Mouse (Mus musculus): ENCODE data around the gene Bysl. TPM values are rescaled to one million over a fixed set of nuclear protein-coding genes. Genes with fewer than 3 reads are reported as not detected.

Bysl gene
- polyA plus RNA-seq, 1 experiment from 2014 or later = 9.9 TPM

GRCm38 (mm10) chr17:47622912-47623554, 11.7 kb upstream of the Bysl start:
- no peak for DNase-seq (ENCODE audit: low spot score)

DNA sequence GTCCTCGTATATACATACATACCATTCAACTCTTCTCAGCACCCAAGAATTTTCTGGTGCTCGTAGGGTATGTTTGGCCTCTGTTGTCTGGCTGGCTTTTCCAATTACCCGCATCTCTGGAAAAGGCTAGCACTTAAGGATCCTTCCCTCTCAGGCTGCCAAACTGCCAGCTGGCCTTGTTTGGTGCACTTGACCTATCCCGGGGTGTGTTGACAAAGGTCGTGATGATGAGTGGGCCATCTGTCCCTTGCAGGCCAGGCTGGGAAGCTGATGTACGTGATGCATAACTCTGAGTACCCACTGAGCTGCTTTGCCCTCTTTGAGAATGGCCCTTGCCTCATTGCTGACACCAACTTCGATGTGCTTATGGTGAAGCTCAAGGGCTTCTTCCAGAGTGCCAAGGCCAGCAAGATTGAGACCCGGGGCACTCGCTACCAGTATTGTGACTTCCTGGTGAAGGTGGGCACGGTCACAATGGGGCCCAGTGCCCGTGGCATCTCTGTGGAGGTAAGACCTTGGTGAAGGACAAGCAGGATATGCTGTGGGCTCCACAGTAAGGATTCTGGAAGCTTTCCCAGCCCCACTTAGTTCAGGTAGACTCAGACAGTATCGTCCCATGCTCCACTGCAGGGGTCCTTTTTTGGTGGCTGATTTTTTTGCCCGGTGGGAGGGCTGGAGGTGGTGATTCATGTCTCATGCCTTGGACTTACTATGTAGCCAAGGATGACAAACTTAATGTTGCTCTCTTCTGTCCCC, 7.4 kb upstream of the Bysl start:
- DNase-seq (ENCODE audit: low spot score) (no peak), ATAC-seq (no peak)
- H3K36me3 ChIP-seq (ENCODE audit: insufficient read depth, low read length) = peaks cover 14% of the 10 kb centered on the region
- H3K9me3 ChIP-seq (ENCODE audit: low read length) = no peaks in the 10 kb centered on the region
- H3K4me2 ChIP-seq (replicated peaks; ENCODE audit: low read depth, low read length) = no peak overlapping the region
- no peak for TF ChIP-seq EP300 (IDR thresholded peaks at IDR 0.05)
- no peak for TF ChIP-seq CTCF (IDR thresholded peaks at IDR 0.05)
- WGBS = 77% methylated on average over 13 of the region's 13 CpGs
- H3K27ac ChIP-seq (ENCODE audit: low read length) = no peak overlapping the region
- no peaks in the 10 kb centered on the region for H3K4me1 ChIP-seq (ENCODE audit: insufficient read depth, low read depth, low read length)
- no peaks in the 10 kb centered on the region for H3K27me3 ChIP-seq (replicated peaks; ENCODE audit: insufficient read depth, low read length)
- no peak overlapping the region for H3K4me3 ChIP-seq (ENCODE audit: low read depth, low read length)
- H3K9ac ChIP-seq (replicated peaks; ENCODE audit: low read depth) = no peak overlapping the region

More at GRCm38 (mm10) chr17:47622912-47623554, 11.7 kb upstream of the Bysl start:
- H3K27me3 ChIP-seq (replicated peaks; ENCODE audit: insufficient read depth, low read length) = no peaks in the 10 kb centered on the region
- WGBS = 95% methylated on average over 14 of the region's 14 CpGs
- H3K4me2 ChIP-seq (replicated peaks; ENCODE audit: low read depth, low read length) = no peak overlapping the region
- no peaks in the 10 kb centered on the region for H3K9me3 ChIP-seq (ENCODE audit: low read length)
- peaks cover 16% of the 10 kb centered on the region for H3K36me3 ChIP-seq (ENCODE audit: insufficient read depth, low read length)
- H3K9ac ChIP-seq (replicated peaks; ENCODE audit: low read depth) = no peak overlapping the region
- H3K27ac ChIP-seq (ENCODE audit: low read length) = no peak overlapping the region
- H3K4me1 ChIP-seq (ENCODE audit: insufficient read depth, low read depth, low read length) = no peaks in the 10 kb centered on the region; the same call in 1 of the 2 replicates
- no peak for TF ChIP-seq EP300 (IDR thresholded peaks at IDR 0.05)
- TF ChIP-seq CTCF (IDR thresholded peaks at IDR 0.05) = no peak
- no peak overlapping the region for H3K4me3 ChIP-seq (ENCODE audit: low read depth, low read length)
- no peak for ATAC-seq

DNA sequence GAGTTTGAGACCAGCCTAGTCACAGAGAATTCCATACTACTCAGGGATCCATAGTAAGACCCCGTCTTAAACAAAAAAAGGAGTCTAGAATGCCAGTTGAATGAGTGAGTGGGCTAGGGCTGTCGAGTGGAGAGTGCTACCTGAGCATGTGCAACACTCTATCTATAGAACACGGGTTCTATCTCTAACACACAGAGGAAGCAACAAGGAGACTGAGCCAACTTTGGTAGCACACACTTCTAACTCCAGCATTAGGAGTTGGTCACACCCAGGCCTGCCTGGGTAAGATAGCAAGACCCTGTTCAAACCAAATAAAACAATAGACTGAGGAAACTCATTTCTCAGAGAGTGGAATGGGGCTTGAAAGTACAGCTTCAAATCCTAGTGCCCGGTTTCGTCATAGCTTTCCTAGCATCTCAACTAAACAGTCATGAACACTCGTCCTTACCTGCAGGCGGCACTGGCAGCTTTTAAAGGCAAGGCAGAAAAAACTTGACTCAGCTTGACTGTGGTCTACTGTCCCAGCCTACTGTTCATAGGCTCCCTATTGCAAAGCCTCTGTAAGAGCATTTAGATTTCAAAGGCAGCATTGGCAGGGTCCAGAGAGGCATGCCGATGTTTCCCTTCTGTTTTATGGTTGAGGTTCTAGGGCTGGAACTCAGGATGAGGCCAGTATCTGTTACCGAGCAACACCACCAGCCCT, 6.5 kb upstream of the Bysl start:
- no peak overlapping the region for H3K27ac ChIP-seq (ENCODE audit: low read length)
- TF ChIP-seq CTCF (IDR thresholded peaks at IDR 0.05) (no peak), EP300 (IDR thresholded peaks at IDR 0.05) (no peak)
- H3K9ac ChIP-seq (replicated peaks; ENCODE audit: low read depth) = no peak overlapping the region
- H3K4me3 ChIP-seq (ENCODE audit: low read depth, low read length) = no peak overlapping the region
- 86% methylated on average over 9 of the region's 9 CpGs for WGBS
- H3K4me2 ChIP-seq (replicated peaks; ENCODE audit: low read depth, low read length) = no peak overlapping the region
- H3K4me1 ChIP-seq (ENCODE audit: insufficient read depth, low read depth, low read length) = no peaks in the 10 kb centered on the region
- ATAC-seq (no peak), DNase-seq (ENCODE audit: low spot score) (no peak)
- no peaks in the 10 kb centered on the region for H3K9me3 ChIP-seq (ENCODE audit: low read length)
- H3K36me3 ChIP-seq (ENCODE audit: insufficient read depth, low read length) = peaks cover 6% of the 10 kb centered on the region; the same call in 1 of the 2 replicates
- no peaks in the 10 kb centered on the region for H3K27me3 ChIP-seq (replicated peaks; ENCODE audit: insufficient read depth, low read length)

DNA sequence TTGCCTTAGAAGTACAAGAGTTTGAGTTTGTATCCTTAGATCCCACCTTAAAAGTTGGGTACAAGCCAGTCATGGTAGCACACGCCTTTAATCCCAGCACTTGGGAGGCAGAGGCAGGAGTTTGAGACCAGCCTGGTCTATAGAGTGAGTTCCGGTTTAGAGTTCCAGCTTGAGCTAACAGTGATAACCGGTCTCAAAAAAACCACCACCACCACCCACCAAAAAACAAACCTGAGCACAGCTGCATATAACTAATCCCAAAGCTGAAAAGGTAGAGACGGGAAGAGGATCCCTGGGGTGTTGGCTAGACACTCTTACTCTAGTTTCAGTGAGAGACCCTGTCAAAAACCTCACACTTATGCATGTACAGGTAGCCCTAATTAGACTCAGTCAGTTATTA, 5.4 kb upstream of the Bysl start:
- Histone ChIP-seq H3K36me3 (ENCODE audit: insufficient read depth, low read length) (0 out of 2 replicates have a peak, but pooled peaks cover 2% of the 10 kb centered on the region), H3K4me1 (ENCODE audit: insufficient read depth, low read depth, low read length) (peaks cover 9% of the 10 kb centered on the region; the same call in 1 of the 2 replicates)
- WGBS = 90% methylated on average over 4 of the region's 4 CpGs

DNA sequence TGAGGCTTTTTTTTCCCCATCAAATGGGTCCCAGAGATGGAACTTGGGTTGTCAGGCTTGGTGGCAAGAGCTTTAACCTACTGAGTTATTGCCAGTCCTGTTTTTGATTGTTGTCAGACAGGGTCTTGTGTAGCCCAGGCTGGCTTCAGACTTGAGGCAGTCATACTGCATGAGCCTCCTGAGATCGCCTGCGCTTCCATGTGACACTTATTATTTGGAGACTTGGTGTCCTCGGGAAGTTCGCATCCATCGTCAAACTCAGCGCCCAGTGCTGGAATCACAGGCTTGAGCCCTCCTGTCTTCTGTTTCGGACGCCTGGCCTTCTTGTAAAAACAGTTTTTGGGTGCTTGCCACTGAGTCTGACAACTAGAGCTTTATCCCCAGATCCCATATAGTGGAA, 4.8 kb upstream of the Bysl start:
- 90% methylated on average over 8 of the region's 8 CpGs for WGBS
- H3K4me3 ChIP-seq (ENCODE audit: low read depth, low read length) = no peak overlapping the region
- peaks cover 9% of the 10 kb centered on the region; the same call in 1 of the 2 replicates for H3K4me1 ChIP-seq (ENCODE audit: insufficient read depth, low read depth, low read length)
- H3K9ac ChIP-seq (replicated peaks; ENCODE audit: low read depth) = no peak overlapping the region
- DNase-seq (ENCODE audit: low spot score) (no peak), ATAC-seq (no peak)
- no peak overlapping the region for H3K27ac ChIP-seq (ENCODE audit: low read length)
- H3K9me3 ChIP-seq (ENCODE audit: low read length) = no peaks in the 10 kb centered on the region
- no peak overlapping the region for H3K4me2 ChIP-seq (replicated peaks; ENCODE audit: low read depth, low read length)
- no peaks in the 10 kb centered on the region for H3K27me3 ChIP-seq (replicated peaks; ENCODE audit: insufficient read depth, low read length)
- TF ChIP-seq CTCF (IDR thresholded peaks at IDR 0.05) (no peak), EP300 (IDR thresholded peaks at IDR 0.05) (no peak)
- 0 out of 2 replicates have a peak, but pooled peaks cover 2% of the 10 kb centered on the region for H3K36me3 ChIP-seq (ENCODE audit: insufficient read depth, low read length)

More for the DNA sequence above, 5.4 kb upstream of the Bysl start:
- no peak for DNase-seq (ENCODE audit: low spot score)
- Histone ChIP-seq H3K9me3 (ENCODE audit: low read length) (no peaks in the 10 kb centered on the region), H3K4me3 (ENCODE audit: low read depth, low read length) (no peak overlapping the region), H3K4me2 (replicated peaks; ENCODE audit: low read depth, low read length) (no peak overlapping the region), H3K9ac (replicated peaks; ENCODE audit: low read depth) (no peak overlapping the region), H3K27me3 (replicated peaks; ENCODE audit: insufficient read depth, low read length) (no peaks in the 10 kb centered on the region), H3K27ac (ENCODE audit: low read length) (no peak overlapping the region)
- ATAC-seq = no peak
- TF ChIP-seq CTCF (IDR thresholded peaks at IDR 0.05) (no peak), EP300 (IDR thresholded peaks at IDR 0.05) (no peak)

DNA sequence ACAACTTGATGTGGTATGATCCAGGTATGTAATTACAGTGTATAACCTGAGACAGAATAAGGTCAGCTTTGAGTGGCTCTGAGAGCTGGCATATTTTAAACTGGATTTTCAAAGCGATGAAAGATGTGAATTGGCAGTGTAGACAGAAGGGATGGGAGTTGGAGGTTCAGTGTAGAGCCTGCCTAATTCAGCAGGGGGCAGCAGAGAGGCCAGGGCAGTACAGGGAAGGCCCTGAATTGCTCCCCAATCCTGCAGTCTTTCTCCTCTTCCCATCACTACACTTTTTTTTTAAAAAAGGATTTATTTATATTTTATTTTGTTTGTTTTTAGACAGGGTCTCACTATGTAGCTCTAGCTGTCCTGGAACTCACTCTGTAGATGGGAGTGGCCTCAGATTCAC, 2.7 kb upstream of the Bysl start:
- TF ChIP-seq EP300 (IDR thresholded peaks at IDR 0.05) = no peak
- TF ChIP-seq CTCF (IDR thresholded peaks at IDR 0.05) = peak; percentile 73
- WGBS = 71% methylated on average over 1 of the region's 1 CpGs
- peaks cover 16% of the 10 kb centered on the region; the same call in 1 of the 2 replicates for H3K4me1 ChIP-seq (ENCODE audit: insufficient read depth, low read depth, low read length)
- H3K27ac ChIP-seq (ENCODE audit: low read length) = no peak overlapping the region
- H3K4me2 ChIP-seq (replicated peaks; ENCODE audit: low read depth, low read length) = no peak overlapping the region
- H3K9me3 ChIP-seq (ENCODE audit: low read length) = no peaks in the 10 kb centered on the region
- no peak overlapping the region for H3K4me3 ChIP-seq (ENCODE audit: low read depth, low read length)
- no peak overlapping the region for H3K9ac ChIP-seq (replicated peaks; ENCODE audit: low read depth)
- ATAC-seq (no peak), DNase-seq (ENCODE audit: low spot score) (peak; percentile 51)
- H3K36me3 ChIP-seq (ENCODE audit: insufficient read depth, low read length) = 0 out of 2 replicates have a peak, but pooled peaks cover 2% of the 10 kb centered on the region
- H3K27me3 ChIP-seq (replicated peaks; ENCODE audit: insufficient read depth, low read length) = no peaks in the 10 kb centered on the region
